Mouse (Mus musculus): ENCODE measurements around the gene Fh1.

The Fh1 gene

DNA sequence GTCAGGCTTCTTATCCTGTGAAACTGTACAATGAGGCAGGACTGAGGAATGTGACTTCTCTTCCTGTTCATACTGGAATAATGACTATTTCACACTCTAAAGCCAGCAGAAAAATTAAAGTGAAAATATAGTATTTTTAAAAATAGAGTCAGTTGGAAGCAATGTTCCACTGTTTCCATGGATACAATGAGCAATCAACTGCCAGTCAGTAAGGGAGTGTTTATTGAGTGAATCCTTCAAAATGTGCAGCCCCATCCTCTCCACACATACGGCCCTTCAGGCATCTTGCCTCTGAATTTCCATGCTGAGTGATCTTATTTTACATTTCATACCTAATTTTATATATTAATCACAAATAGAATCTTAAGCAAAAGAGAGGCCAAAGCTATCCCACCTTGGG is 74.8 kb downstream of the Fh1 start:
- DNase-seq (ENCODE audit: low spot score in 2 of 2) = no peak

Data from frontal cortex, postnatal 10 days (tissue).